Mouse (Mus musculus) heart, adult 2 months (tissue): ENCODE measurements around the gene P4ha2.

Experiments
- CTCF ChIP-seq: fragments of 200-600 bp; IDR thresholded peaks from 2 replicates; pipeline ENCODE4 v1.8.1; 2022; ENCODE audit warnings: antibody characterized with exemption, mild to moderate bottlenecking, moderate library complexity
- EP300 ChIP-seq: fragments of 200-500 bp; IDR thresholded peaks from 2 replicates; pipeline ENCODE4 v1.6.1; 2011; ENCODE audit warnings: low read depth, low read length, control low read depth; ENCODE audit not compliant: insufficient read depth
- POLR2A ChIP-seq: fragments of 200-500 bp; IDR thresholded peaks from 2 replicates; pipeline ENCODE4 v1.6.1; 2011; ENCODE audit warnings: mild to moderate bottlenecking, low read depth, low read length, control low read depth; ENCODE audit not compliant: insufficient read depth

- TF ChIP-seq CTCF (no peak), POLR2A (no peak), EP300 (no peak)
Measured at GRCm38 (mm10) chr11:54130721-54131120, 30.8 kb downstream of the P4ha2 start.
